Mouse (Mus musculus) G1E (cell line): ENCODE measurements around the gene Arid3a.

ENCODE experiments used
- CTCF ChIP-seq: IDR thresholded peaks from 2 replicates; pipeline ENCODE4 v1.5.1; 2012; ENCODE audit warnings: low read depth, low read length, inconsistent platforms, mixed read lengths
- GATA1 ChIP-seq: IDR thresholded peaks from 2 replicates; pipeline ENCODE4 v1.6.1; 2012; ENCODE audit warnings: borderline replicate concordance, low read length, inconsistent platforms, mixed read lengths
- GATA2 ChIP-seq: IDR thresholded peaks from 2 replicates; pipeline ENCODE4 v1.6.1; 2012; ENCODE audit warnings: low read depth, low read length, inconsistent platforms, borderline replicate concordance
- TAL1 ChIP-seq: conservative IDR thresholded peaks from 2 replicates; pipeline ENCODE4 v1.6.1; 2012; ENCODE audit warnings: low read depth, low read length, inconsistent platforms, mixed read lengths

DNA sequence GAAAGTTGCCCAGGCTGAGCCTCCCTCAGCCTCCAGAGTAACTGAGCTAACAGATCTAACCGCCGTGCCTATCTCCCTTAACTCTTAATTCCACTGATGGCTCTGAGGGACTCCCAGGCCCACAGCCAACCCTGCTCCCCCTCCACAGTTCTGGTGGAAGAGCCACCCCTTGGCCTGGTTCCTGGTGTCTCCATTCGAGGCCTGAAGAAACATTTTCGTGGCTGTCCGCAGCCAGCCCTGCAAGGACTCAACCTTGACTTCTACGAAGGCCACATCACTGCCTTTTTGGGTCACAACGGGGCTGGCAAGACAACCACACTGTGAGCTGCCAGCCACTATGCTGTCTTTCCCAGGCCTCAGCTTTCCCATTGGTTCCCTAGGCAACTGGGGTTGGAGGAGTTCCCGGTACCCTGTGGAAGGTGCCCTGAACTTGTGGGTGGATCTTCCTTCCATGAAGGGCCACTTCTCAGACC is 77.4 kb downstream of the Arid3a start:
- TF ChIP-seq CTCF (no peak), GATA1 (no peak), TAL1 (no peak), GATA2 (no peak)
